Mouse (Mus musculus) midbrain, embryonic 12.5 days (tissue): ENCODE measurements around the gene Ccpg1os. TPM values are rescaled to one million over a fixed set of nuclear protein-coding genes. Genes with fewer than 3 reads are reported as not detected.

Source experiments
- ATAC-seq: fragments of 200-750 bp; cut with Nextera tagmentation; 2 replicates; pipeline ENCODE4 v1.8.0; 2017; ENCODE audit warnings: low read depth, moderate TSS enrichment, moderate library complexity; ENCODE audit not compliant: low FRiP score
- H3K27ac ChIP-seq: fragments of 300-500 bp; sonication (generic); replicated peaks from 2 replicates; pipeline ENCODE4 v1.5.1; 2016; ENCODE audit warnings: mild to moderate bottlenecking
- H3K27me3 ChIP-seq: fragments of 300-500 bp; sonication (generic); 2 replicates; pipeline ENCODE4 v1.6.1; 2016; ENCODE audit warnings: mild to moderate bottlenecking
- H3K36me3 ChIP-seq: fragments of 300-500 bp; sonication (generic); 2 replicates; pipeline ENCODE4 v1.6.1; 2016
- H3K4me1 ChIP-seq: fragments of 300-500 bp; sonication (generic); 2 replicates; pipeline ENCODE4 v1.6.1; 2016
- H3K4me2 ChIP-seq: fragments of 300-500 bp; sonication (generic); replicated peaks from 2 replicates; pipeline ENCODE4 v1.6.1; 2016; ENCODE audit warnings: mild to moderate bottlenecking, moderate library complexity
- H3K4me3 ChIP-seq: fragments of 300-500 bp; sonication (generic); 2 replicates; pipeline ENCODE4 v1.5.1; 2016; ENCODE audit warnings: mild to moderate bottlenecking
- H3K9ac ChIP-seq: fragments of 300-500 bp; sonication (generic); replicated peaks from 2 replicates; pipeline ENCODE4 v1.6.1; 2016; ENCODE audit warnings: mild to moderate bottlenecking, moderate library complexity
- H3K9me3 ChIP-seq: fragments of 300-500 bp; sonication (generic); 2 replicates; pipeline ENCODE4 v1.6.1; 2016; ENCODE audit warnings: mild to moderate bottlenecking
- WGBS: fragments of 180-500 bp; shearing (Covaris S2); methylation state at CpG from one replicate; pipeline ENCODE4 v1.1.7; 2016; 5-methylcytosine and 5-hydroxymethylcytosine counted together
- polyA plus RNA-seq: library from polyadenylated mRNA; unstranded; fragments of >200 nt; fragmentation: Nextera tagmentation; extraction: Ambion mirVana; gene quantifications from 2 replicates; pipeline ENCODE4 v1.2.1, GENCODE M21; 2016

Gene Ccpg1os
- polyA plus RNA-seq, 1 experiment from 2014 or later = 24.1 TPM

- Histone ChIP-seq H3K9me3 (no peaks in the 10 kb centered on the region), H3K27me3 (no peaks in the 10 kb centered on the region), H3K36me3 (no peaks in the 10 kb centered on the region), H3K9ac (no peak overlapping the region), H3K4me1 (no peaks in the 10 kb centered on the region), H3K4me3 (no peak overlapping the region), H3K27ac (no peak overlapping the region), H3K4me2 (no peak overlapping the region)
- ATAC-seq = no peak
- 90% methylated on average over 5 of the region's 5 CpGs for WGBS
Measured at GRCm38 (mm10) chr9:72974734-72975133, 10.4 kb downstream of the Ccpg1os start.

- ATAC-seq = no peak
- Histone ChIP-seq H3K4me1 (no peaks in the 10 kb centered on the region), H3K27me3 (no peaks in the 10 kb centered on the region), H3K4me3 (no peak overlapping the region), H3K9me3 (no peaks in the 10 kb centered on the region), H3K9ac (no peak overlapping the region), H3K36me3 (no peaks in the 10 kb centered on the region), H3K4me2 (no peak overlapping the region), H3K27ac (no peak overlapping the region)
Measured at GRCm38 (mm10) chr9:72972984-72973383, 12.2 kb downstream of the Ccpg1os start.

- Histone ChIP-seq H3K36me3 (no peaks in the 10 kb centered on the region), H3K4me1 (no peaks in the 10 kb centered on the region), H3K27ac (no peak overlapping the region), H3K27me3 (no peaks in the 10 kb centered on the region), H3K9ac (no peak overlapping the region), H3K4me2 (no peak overlapping the region), H3K9me3 (no peaks in the 10 kb centered on the region), H3K4me3 (no peak overlapping the region)
- ATAC-seq = no peak
- WGBS = 94% methylated on average over 5 of the region's 5 CpGs
Measured at GRCm38 (mm10) chr9:72972435-72972834, 12.7 kb downstream of the Ccpg1os start.

- Histone ChIP-seq H3K4me1 (no peaks in the 10 kb centered on the region), H3K4me3 (no peak overlapping the region), H3K4me2 (no peak overlapping the region), H3K27me3 (no peaks in the 10 kb centered on the region), H3K27ac (no peak overlapping the region), H3K36me3 (no peaks in the 10 kb centered on the region), H3K9me3 (no peaks in the 10 kb centered on the region), H3K9ac (no peak overlapping the region)
- ATAC-seq = no peak
- 72% methylated on average over 7 of the region's 7 CpGs for WGBS
Measured at GRCm38 (mm10) chr9:72969874-72970273, 15.3 kb downstream of the Ccpg1os start.

- Histone ChIP-seq H3K4me3 (no peak overlapping the region), H3K9me3 (no peaks in the 10 kb centered on the region), H3K4me2 (no peak overlapping the region), H3K4me1 (no peaks in the 10 kb centered on the region), H3K36me3 (no peaks in the 10 kb centered on the region), H3K9ac (no peak overlapping the region), H3K27ac (no peak overlapping the region), H3K27me3 (no peaks in the 10 kb centered on the region)
- WGBS = 39% methylated on average over 11 of the region's 11 CpGs
- no peak for ATAC-seq
Measured at GRCm38 (mm10) chr9:72968349-72969061, 16.7 kb downstream of the Ccpg1os start.

- no peak for ATAC-seq
- Histone ChIP-seq H3K4me3 (no peak overlapping the region), H3K4me1 (peaks cover 10% of the 10 kb centered on the region), H3K36me3 (no peaks in the 10 kb centered on the region), H3K27ac (no peak overlapping the region), H3K4me2 (no peak overlapping the region), H3K9ac (no peak overlapping the region), H3K27me3 (no peaks in the 10 kb centered on the region), H3K9me3 (no peaks in the 10 kb centered on the region)
- WGBS = 81% methylated on average over 15 of the region's 15 CpGs
Measured at GRCm38 (mm10) chr9:72961959-72962358, 23.2 kb downstream of the Ccpg1os start.

GRCm38 (mm10) chr9:72961346-72961745 is 23.8 kb downstream of the Ccpg1os start:
- Histone ChIP-seq H3K4me2 (no peak overlapping the region), H3K4me1 (peaks cover 10% of the 10 kb centered on the region), H3K27me3 (no peaks in the 10 kb centered on the region), H3K36me3 (no peaks in the 10 kb centered on the region), H3K9ac (no peak overlapping the region), H3K9me3 (no peaks in the 10 kb centered on the region), H3K27ac (no peak overlapping the region), H3K4me3 (no peak overlapping the region)
- 77% methylated on average over 8 of the region's 8 CpGs for WGBS
- no peak for ATAC-seq

GRCm38 (mm10) chr9:72958521-72959450 is 26.4 kb downstream of the Ccpg1os start, which contains the start of the genes Dyx1c1 and Gm44503:
Gene Dyx1c1 (plus strand): TSS chr9:72958785.
Gene Gm44503 (plus strand): TSS chr9:72958852.
- Histone ChIP-seq H3K9me3 (no peaks in the 10 kb centered on the region), H3K27ac (peak within 1 kb of the TSS; percentile 52; the same call in 1 of the 2 replicates)
- peak; percentile 95 for ATAC-seq

GRCm38 (mm10) chr9:72955546-72955945 is 29.6 kb downstream of the Ccpg1os start:
- no peak overlapping the region for H3K27ac ChIP-seq
- 22% methylated on average over 1 of the region's 1 CpGs for WGBS
- peaks cover 10% of the 10 kb centered on the region for H3K4me1 ChIP-seq
- H3K9ac ChIP-seq = no peak overlapping the region
- H3K9me3 ChIP-seq = no peaks in the 10 kb centered on the region
- H3K4me3 ChIP-seq = no peak overlapping the region
- no peak for ATAC-seq
- no peaks in the 10 kb centered on the region for H3K36me3 ChIP-seq
- H3K27me3 ChIP-seq = no peaks in the 10 kb centered on the region
- no peak overlapping the region for H3K4me2 ChIP-seq

More at GRCm38 (mm10) chr9:72958521-72959450, 26.4 kb downstream of the Ccpg1os start, which contains the start of the genes Dyx1c1 and Gm44503:
- no peaks in the 10 kb centered on the region for H3K36me3 ChIP-seq
- H3K4me3 ChIP-seq = peak within 1 kb of the TSS; percentile 70
- 2% methylated on average over 43 of the region's 43 CpGs for WGBS
- no peaks in the 10 kb centered on the region for H3K27me3 ChIP-seq
- H3K4me1 ChIP-seq = peaks cover 10% of the 10 kb centered on the region
- peak within 1 kb of the TSS; percentile 61 for H3K9ac ChIP-seq
- peak within 1 kb of the TSS; percentile 73 for H3K4me2 ChIP-seq

GRCm38 (mm10) chr9:72954746-72955145 is 30.4 kb downstream of the Ccpg1os start:
- H3K4me1 ChIP-seq = peaks cover 10% of the 10 kb centered on the region
- WGBS = 55% methylated on average over 2 of the region's 2 CpGs
- no peak overlapping the region for H3K4me2 ChIP-seq
- no peaks in the 10 kb centered on the region for H3K36me3 ChIP-seq
- H3K27me3 ChIP-seq = no peaks in the 10 kb centered on the region
- H3K9me3 ChIP-seq = no peaks in the 10 kb centered on the region
- no peak overlapping the region for H3K27ac ChIP-seq
- ATAC-seq = no peak
- no peak overlapping the region for H3K4me3 ChIP-seq
- H3K9ac ChIP-seq = no peak overlapping the region

GRCm38 (mm10) chr9:72949572-72949971 is 35.6 kb downstream of the Ccpg1os start:
- no peak overlapping the region for H3K4me2 ChIP-seq
- no peaks in the 10 kb centered on the region for H3K9me3 ChIP-seq
- H3K4me1 ChIP-seq = no peaks in the 10 kb centered on the region
- no peak overlapping the region for H3K27ac ChIP-seq
- no peaks in the 10 kb centered on the region for H3K27me3 ChIP-seq
- WGBS = 82% methylated on average over 7 of the region's 7 CpGs
- no peak overlapping the region for H3K4me3 ChIP-seq
- ATAC-seq = no peak
- H3K36me3 ChIP-seq = peaks cover 27% of the 10 kb centered on the region
- H3K9ac ChIP-seq = no peak overlapping the region

GRCm38 (mm10) chr9:72947010-72947409 is 38.2 kb downstream of the Ccpg1os start:
- H3K27ac ChIP-seq = no peak overlapping the region
- no peaks in the 10 kb centered on the region for H3K9me3 ChIP-seq
- no peak overlapping the region for H3K4me3 ChIP-seq
- H3K4me2 ChIP-seq = no peak overlapping the region
- WGBS = 98% methylated on average over 1 of the region's 1 CpGs
- H3K4me1 ChIP-seq = no peaks in the 10 kb centered on the region
- H3K27me3 ChIP-seq = no peaks in the 10 kb centered on the region
- no peak overlapping the region for H3K9ac ChIP-seq
- ATAC-seq = no peak
- peaks cover 36% of the 10 kb centered on the region for H3K36me3 ChIP-seq
